Mouse (Mus musculus): ENCODE measurements around the gene Dock1. TPM values are rescaled to one million over a fixed set of nuclear protein-coding genes. Genes with fewer than 3 reads are reported as not detected.

Dock1 gene
- polyA plus RNA-seq, 1 experiment from 2014 or later, result 3.2 TPM

DNA sequence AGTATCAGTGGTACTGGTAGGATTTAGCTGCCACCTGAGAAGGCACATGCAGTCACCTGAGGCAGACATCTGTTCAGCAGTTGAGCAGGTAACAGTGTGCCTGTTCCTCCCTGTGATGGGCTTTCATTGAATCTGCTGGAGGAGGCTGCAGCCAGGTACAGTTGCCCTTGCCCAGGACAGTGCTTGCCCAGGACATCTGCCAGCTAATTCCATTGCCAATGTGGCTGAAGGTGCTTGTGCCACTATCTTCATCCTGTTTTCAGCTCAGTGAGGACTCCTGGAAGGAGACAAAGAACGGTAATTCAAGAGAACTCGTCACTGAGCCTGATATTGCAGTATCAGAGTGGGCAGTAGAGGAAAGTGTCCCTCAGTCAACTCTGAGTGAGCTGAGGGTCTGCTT, 358.3 kb downstream of the Dock1 start:
- WGBS (ENCODE audit: insufficient replicate concordance), result 55% methylated on average over 2 of the region's 2 CpGs
- no peak overlapping the region for H3K4me2 ChIP-seq
- no peaks in the 10 kb centered on the region for H3K9me3 ChIP-seq (replicated peaks)
- H3K4me1 ChIP-seq (replicated peaks), result no peaks in the 10 kb centered on the region
- no peaks in the 10 kb centered on the region for H3K36me3 ChIP-seq (replicated peaks)
- no peak overlapping the region for H3K9ac ChIP-seq
- no peaks in the 10 kb centered on the region for H3K27me3 ChIP-seq
- no peak for ATAC-seq (ENCODE audit: insufficient read depth)
- no peak overlapping the region for H3K4me3 ChIP-seq (replicated peaks)
- H3K27ac ChIP-seq (replicated peaks), result no peak overlapping the region

DNA sequence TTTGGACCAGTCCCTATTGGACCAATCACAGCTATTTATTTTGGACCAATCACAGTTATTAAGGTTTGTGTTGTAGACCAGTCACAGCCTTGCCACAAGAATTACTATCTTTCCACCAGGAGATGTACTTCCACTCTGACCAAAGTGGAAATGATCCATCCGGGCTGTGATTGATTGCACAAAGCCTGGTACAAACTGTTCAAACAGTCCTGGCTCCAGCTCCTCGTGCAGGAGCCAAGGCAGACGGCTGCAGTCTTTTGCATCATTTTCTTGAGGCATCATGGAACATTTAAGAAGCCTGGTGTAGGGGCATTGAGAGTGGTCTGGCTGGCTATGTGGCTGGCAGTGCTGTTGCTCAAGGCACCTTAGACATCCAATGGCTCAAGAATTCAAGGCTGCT, 358.7 kb downstream of the Dock1 start:
- H3K4me2 ChIP-seq, result no peak overlapping the region
- WGBS (ENCODE audit: insufficient replicate concordance), result 56% methylated on average over 3 of the region's 3 CpGs
- H3K9ac ChIP-seq, result no peak overlapping the region
- H3K36me3 ChIP-seq (replicated peaks), result no peaks in the 10 kb centered on the region
- no peaks in the 10 kb centered on the region for H3K4me1 ChIP-seq (replicated peaks)
- no peak overlapping the region for H3K27ac ChIP-seq (replicated peaks)
- no peak for ATAC-seq (ENCODE audit: insufficient read depth)
- H3K27me3 ChIP-seq, result no peaks in the 10 kb centered on the region
- H3K4me3 ChIP-seq (replicated peaks), result no peak overlapping the region
- no peaks in the 10 kb centered on the region for H3K9me3 ChIP-seq (replicated peaks)

DNA sequence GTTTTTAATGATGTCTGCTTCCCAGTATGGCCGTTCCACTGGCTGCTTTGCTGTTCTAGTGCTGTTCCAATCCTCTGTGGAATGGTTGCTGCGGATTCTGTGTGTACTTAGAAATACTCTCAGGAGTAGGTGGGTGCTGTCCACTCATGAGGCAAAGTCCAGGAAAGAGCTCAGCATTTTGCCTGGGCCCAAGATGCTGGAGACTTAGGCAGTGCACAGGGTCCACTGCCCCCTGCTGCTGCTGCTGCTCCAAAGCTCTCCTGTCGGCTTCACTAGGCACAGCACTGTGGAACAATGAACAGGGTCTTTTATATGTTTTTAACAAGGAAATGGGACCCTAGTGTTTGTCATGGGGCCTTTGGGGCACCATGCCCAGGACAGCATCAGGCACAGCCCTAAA, 361.0 kb downstream of the Dock1 start:
- Histone ChIP-seq H3K4me1 (replicated peaks) (no peaks in the 10 kb centered on the region), H3K27me3 (no peaks in the 10 kb centered on the region), H3K9ac (no peak overlapping the region), H3K4me2 (no peak overlapping the region), H3K9me3 (replicated peaks) (no peaks in the 10 kb centered on the region), H3K27ac (replicated peaks) (no peak overlapping the region), H3K4me3 (replicated peaks) (no peak overlapping the region), H3K36me3 (replicated peaks) (no peaks in the 10 kb centered on the region)
- ATAC-seq (ENCODE audit: insufficient read depth), result no peak
- 53% methylated on average over 3 of the region's 3 CpGs for WGBS (ENCODE audit: insufficient replicate concordance)

DNA sequence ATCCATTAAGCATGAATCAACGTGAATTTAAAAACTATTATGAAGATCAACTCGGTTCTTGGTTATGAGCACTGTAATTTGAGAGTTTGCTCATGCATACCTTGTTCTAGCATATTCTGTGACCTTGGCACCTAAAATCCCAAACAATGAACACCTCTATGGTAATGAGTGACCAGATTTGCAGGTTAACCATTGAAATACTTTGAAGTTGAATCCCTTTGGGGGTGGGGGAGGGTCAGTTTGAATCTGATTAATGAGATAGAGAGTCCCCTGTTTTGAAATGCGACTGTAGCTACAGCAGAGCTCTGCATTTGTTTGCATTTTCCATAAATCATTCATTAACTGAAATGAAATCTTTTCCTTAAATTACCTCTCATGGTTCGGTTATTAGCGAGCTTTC, 364.4 kb downstream of the Dock1 start:
- 63% methylated on average over 5 of the region's 5 CpGs for WGBS (ENCODE audit: insufficient replicate concordance)
- Histone ChIP-seq H3K4me2 (no peak overlapping the region), H3K9me3 (replicated peaks) (no peaks in the 10 kb centered on the region), H3K27me3 (no peaks in the 10 kb centered on the region), H3K9ac (no peak overlapping the region), H3K4me1 (replicated peaks) (no peaks in the 10 kb centered on the region), H3K27ac (replicated peaks) (no peak overlapping the region), H3K36me3 (replicated peaks) (no peaks in the 10 kb centered on the region), H3K4me3 (replicated peaks) (no peak overlapping the region)
- ATAC-seq (ENCODE audit: insufficient read depth), result no peak

DNA sequence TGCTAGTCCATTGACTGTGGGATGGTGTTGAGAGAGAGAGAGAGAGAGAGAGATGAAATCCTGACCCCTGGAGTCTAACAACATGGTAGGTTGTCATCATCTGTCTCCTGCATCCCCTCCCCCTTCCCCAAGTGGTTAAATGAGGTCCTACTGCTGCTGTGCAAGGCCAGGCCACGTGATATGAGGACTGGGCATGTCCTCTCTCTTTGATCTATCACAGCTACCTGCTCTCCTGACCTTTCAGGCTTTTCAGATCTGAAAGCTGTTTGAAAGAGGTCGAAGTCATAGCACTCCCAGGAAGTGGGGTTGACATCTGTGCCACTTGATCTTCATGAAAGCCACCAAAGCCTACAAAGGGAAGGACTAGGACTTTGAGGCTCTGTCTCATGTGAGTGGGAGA, 365.2 kb downstream of the Dock1 start:
- 35% methylated on average over 2 of the region's 2 CpGs for WGBS (ENCODE audit: insufficient replicate concordance)
- Histone ChIP-seq H3K27me3 (no peaks in the 10 kb centered on the region), H3K9ac (no peak overlapping the region), H3K4me2 (no peak overlapping the region), H3K4me1 (replicated peaks) (no peaks in the 10 kb centered on the region), H3K4me3 (replicated peaks) (no peak overlapping the region), H3K9me3 (replicated peaks) (no peaks in the 10 kb centered on the region), H3K27ac (replicated peaks) (no peak overlapping the region), H3K36me3 (replicated peaks) (no peaks in the 10 kb centered on the region)
- ATAC-seq (ENCODE audit: insufficient read depth), result peak; percentile 25; the same call in 1 of the 2 replicates

DNA sequence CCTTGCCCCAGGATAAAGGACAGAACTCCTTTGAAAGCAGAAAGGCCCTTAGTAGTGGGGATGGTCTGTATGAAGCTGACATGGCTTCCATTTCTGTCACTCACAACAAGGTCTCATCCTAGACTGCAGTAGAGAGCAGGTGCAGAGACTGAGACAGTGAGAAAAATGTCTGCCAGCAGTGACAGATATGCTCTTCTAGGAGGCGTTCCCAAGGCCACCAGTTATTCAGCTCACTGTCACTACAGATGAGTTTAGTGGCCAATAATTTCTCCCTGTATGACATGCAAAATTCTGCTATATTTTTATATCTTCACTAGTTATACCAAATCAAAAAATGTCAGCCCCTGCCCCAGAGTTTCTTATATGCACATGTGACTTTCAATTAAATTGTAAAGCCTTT, 368.5 kb downstream of the Dock1 start:
- Histone ChIP-seq H3K4me1 (replicated peaks) (no peaks in the 10 kb centered on the region), H3K9me3 (replicated peaks) (no peaks in the 10 kb centered on the region), H3K36me3 (replicated peaks) (no peaks in the 10 kb centered on the region), H3K27me3 (no peaks in the 10 kb centered on the region), H3K27ac (replicated peaks) (no peak overlapping the region), H3K4me3 (replicated peaks) (no peak overlapping the region), H3K4me2 (no peak overlapping the region), H3K9ac (no peak overlapping the region)
- 63% methylated on average over 1 of the region's 1 CpGs for WGBS (ENCODE audit: insufficient replicate concordance)
- ATAC-seq (ENCODE audit: insufficient read depth), result no peak

DNA sequence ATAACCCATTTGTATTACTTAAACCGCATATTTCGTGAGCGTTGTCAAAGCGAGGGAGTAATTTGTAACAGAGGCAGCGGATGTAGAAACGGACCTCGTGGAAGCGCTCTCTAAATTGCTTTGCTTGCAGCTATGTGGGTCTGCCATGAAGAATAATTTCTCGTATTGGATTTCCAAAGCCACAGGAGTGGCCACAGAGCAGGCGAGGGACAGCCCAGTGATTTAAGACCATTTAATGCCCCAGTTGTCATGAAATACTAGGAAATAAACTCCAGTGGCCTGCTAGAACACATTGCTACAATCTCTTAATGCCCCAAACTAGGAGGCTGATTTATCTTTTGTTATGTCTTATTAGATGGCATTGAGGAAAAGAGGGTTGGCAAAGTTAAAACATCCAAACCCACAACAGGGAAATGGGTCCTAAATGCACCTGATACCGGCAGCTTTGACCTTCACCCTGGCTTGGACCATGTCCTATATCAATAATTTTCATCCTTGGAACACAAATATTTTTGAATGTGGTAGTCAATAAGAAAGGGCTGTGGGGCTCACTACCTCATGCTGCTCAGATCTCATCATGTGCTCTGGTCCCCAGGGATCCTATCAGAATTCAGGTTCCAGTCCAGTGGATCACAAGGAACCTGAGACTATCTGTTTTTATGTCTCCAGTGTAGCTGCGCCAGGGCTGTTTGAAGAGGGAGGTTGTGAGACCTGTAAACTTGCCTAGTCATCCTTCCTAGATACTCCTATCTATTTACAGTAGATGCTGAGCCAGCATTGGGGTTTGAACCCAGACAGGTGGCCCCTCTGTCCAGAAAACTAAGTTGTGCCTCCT, 373.7 kb downstream of the Dock1 start:
- Histone ChIP-seq H3K27ac (replicated peaks) (no peak overlapping the region), H3K9me3 (replicated peaks) (no peaks in the 10 kb centered on the region), H3K4me3 (replicated peaks) (no peak overlapping the region), H3K27me3 (no peaks in the 10 kb centered on the region), H3K9ac (no peak overlapping the region), H3K4me2 (no peak overlapping the region), H3K4me1 (replicated peaks) (no peaks in the 10 kb centered on the region), H3K36me3 (replicated peaks) (no peaks in the 10 kb centered on the region)
- no peak for ATAC-seq (ENCODE audit: insufficient read depth)
- 71% methylated on average over 12 of the region's 12 CpGs for WGBS (ENCODE audit: insufficient replicate concordance)

DNA sequence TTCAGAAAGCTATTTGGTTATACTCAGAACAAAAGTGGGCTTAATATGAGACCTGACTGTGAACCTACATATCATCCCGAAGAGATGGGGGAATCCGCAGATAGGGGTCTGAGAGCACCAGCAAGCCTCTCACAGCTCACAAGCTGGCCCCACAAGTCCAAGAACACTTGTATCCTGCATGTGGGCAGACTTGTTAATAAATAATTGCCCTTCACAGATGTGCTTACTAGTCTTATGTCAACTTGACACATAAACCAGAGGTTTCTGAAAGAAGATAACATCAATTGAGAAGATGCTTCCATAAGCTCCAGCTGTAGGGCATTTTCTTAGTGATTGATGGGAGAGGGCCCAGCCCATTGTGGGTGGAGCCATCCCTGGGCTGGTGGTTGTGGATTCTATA, 379.0 kb downstream of the Dock1 start:
- no peaks in the 10 kb centered on the region for H3K4me1 ChIP-seq (replicated peaks)
- H3K4me2 ChIP-seq, result no peak overlapping the region
- no peaks in the 10 kb centered on the region for H3K36me3 ChIP-seq (replicated peaks)
- no peaks in the 10 kb centered on the region for H3K27me3 ChIP-seq
- no peak overlapping the region for H3K9ac ChIP-seq
- H3K9me3 ChIP-seq (replicated peaks), result no peaks in the 10 kb centered on the region
- 55% methylated on average over 2 of the region's 2 CpGs for WGBS (ENCODE audit: insufficient replicate concordance)
- ATAC-seq (ENCODE audit: insufficient read depth), result no peak
- H3K27ac ChIP-seq (replicated peaks), result no peak overlapping the region
- H3K4me3 ChIP-seq (replicated peaks), result no peak overlapping the region

DNA sequence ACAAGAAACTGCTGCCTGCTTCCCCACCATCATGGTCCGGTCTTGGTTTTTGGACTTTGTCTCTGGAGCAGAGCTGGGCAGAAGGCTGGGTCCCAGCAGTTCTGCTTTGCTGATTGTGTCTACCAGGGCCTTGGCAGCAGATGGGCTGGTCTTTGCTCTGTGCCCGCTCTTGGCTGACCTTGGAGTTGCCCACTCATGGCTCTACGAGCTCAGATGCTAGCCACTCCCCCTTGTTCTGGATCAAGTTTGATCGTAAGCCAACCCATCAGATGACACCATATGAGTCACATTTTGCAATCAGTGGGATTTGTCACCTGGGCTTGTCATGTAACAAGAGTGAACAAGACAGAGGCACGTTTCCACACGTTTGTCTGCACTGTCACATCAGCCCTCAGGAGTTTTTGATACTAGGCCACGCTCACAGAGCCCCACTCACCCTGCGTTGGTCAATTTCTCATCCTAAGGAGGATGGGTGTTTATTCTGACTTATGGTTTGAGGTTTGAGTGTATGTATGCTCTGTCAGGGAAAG, 382.8 kb downstream of the Dock1 start:
- ATAC-seq (ENCODE audit: insufficient read depth), result no peak
- Histone ChIP-seq H3K36me3 (replicated peaks) (no peaks in the 10 kb centered on the region), H3K4me1 (replicated peaks) (no peaks in the 10 kb centered on the region), H3K9ac (no peak overlapping the region), H3K27ac (replicated peaks) (no peak overlapping the region), H3K4me3 (replicated peaks) (no peak overlapping the region), H3K27me3 (no peaks in the 10 kb centered on the region), H3K4me2 (no peak overlapping the region), H3K9me3 (replicated peaks) (no peaks in the 10 kb centered on the region)
- WGBS (ENCODE audit: insufficient replicate concordance), result 64% methylated on average over 8 of the region's 8 CpGs

DNA sequence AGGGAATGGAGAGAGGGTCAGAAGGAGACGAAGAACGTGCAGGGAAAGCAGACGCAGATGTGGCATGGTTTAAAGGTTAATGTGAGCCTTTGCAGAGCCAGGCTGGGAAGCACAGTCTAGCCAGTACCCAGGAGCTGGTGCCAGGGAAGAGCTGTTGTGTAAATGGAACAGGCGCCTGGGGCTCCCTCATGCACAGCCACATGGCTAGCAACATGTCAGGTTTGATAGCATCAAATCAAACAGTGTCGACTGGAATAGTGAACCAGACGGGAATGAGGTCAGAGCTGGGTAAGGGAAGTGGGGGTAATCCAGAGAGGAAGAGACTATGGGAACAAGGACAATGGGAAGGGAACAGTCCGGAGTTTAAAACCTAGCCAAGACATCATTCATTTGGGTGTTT, 384.2 kb downstream of the Dock1 start:
- Histone ChIP-seq H3K9ac (no peak overlapping the region), H3K9me3 (replicated peaks) (no peaks in the 10 kb centered on the region), H3K27ac (replicated peaks) (no peak overlapping the region), H3K27me3 (no peaks in the 10 kb centered on the region), H3K4me1 (replicated peaks) (no peaks in the 10 kb centered on the region), H3K4me3 (replicated peaks) (no peak overlapping the region), H3K36me3 (replicated peaks) (no peaks in the 10 kb centered on the region), H3K4me2 (no peak overlapping the region)
- 51% methylated on average over 7 of the region's 7 CpGs for WGBS (ENCODE audit: insufficient replicate concordance)
- ATAC-seq (ENCODE audit: insufficient read depth), result no peak

DNA sequence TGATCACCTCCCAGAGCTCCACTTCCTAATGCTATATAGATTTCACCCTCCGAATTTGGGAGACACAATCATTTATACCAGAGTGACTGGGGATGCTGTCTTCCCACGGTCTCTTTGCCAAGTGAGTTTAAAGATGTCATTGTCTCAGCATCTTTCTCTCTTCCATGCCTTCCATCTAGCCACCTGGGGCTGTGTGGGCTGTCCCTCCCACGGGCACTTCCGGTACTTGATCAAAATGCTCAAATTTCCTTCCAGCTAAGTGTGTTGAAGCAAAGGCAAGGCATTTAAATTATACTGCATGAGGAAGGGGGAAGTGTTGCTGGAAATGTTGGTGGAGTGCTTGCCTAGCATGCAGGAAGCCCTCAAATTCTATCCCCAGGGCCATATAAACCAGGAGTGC, 388.6 kb downstream of the Dock1 start:
- H3K27me3 ChIP-seq, result no peaks in the 10 kb centered on the region
- no peak overlapping the region for H3K27ac ChIP-seq (replicated peaks)
- no peaks in the 10 kb centered on the region for H3K4me1 ChIP-seq (replicated peaks)
- no peak overlapping the region for H3K4me3 ChIP-seq (replicated peaks)
- WGBS (ENCODE audit: insufficient replicate concordance), result 60% methylated on average over 4 of the region's 4 CpGs
- H3K9me3 ChIP-seq (replicated peaks), result no peaks in the 10 kb centered on the region
- no peak overlapping the region for H3K4me2 ChIP-seq
- H3K9ac ChIP-seq, result no peak overlapping the region
- no peak for ATAC-seq (ENCODE audit: insufficient read depth)
- H3K36me3 ChIP-seq (replicated peaks), result no peaks in the 10 kb centered on the region

DNA sequence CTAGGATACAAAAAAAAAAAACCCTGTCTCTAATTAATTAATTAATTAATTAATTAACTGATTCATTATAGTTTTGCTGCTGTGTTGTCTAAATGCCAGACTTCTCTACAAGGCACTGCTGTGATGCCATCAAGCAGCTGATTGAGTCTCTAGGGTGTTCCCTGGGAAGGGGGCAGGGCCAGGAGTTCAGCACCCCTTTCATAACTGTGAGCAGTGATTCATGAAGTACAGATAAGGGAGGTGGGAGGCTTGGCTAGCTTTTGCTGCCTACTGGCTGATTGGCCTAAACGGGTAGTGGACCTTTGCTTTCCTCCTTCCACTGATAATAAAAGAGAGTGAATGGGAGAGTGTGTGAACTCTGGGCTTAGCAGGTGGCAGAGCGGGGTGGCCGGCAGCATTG, 389.1 kb downstream of the Dock1 start:
- H3K4me1 ChIP-seq (replicated peaks), result no peaks in the 10 kb centered on the region
- no peak overlapping the region for H3K27ac ChIP-seq (replicated peaks)
- no peak overlapping the region for H3K4me2 ChIP-seq
- no peaks in the 10 kb centered on the region for H3K9me3 ChIP-seq (replicated peaks)
- no peaks in the 10 kb centered on the region for H3K27me3 ChIP-seq
- no peak overlapping the region for H3K4me3 ChIP-seq (replicated peaks)
- H3K9ac ChIP-seq, result no peak overlapping the region
- 84% methylated on average over 3 of the region's 3 CpGs for WGBS (ENCODE audit: insufficient replicate concordance)
- no peak for ATAC-seq (ENCODE audit: insufficient read depth)
- no peaks in the 10 kb centered on the region for H3K36me3 ChIP-seq (replicated peaks)

Data from liver, embryonic 15.5 days (tissue).